Mouse (Mus musculus): Measurements from ENCODE around the gene Gcnt1. TPM values are rescaled to one million over a fixed set of nuclear protein-coding genes. Genes with fewer than 3 reads are reported as not detected.

Gene Gcnt1
- 2.6 and 2.7 TPM in 2 replicates for polyA plus RNA-seq (2015; fragmentation: Nextera tagmentation; extraction: Ambion mirVana)

- Histone ChIP-seq H3K4me3 (ENCODE audit: low read depth, low read length) (no peak within 1 kb of the TSS), H3K9ac (replicated peaks; ENCODE audit: low read depth) (no peak within 1 kb of the TSS), H3K4me1 (ENCODE audit: insufficient read depth, low read depth, low read length) (no peaks in the 10 kb centered on the region), H3K36me3 (ENCODE audit: insufficient read depth, low read length) (no peaks in the 10 kb centered on the region), H3K9me3 (ENCODE audit: low read length) (no peaks in the 10 kb centered on the region), H3K27me3 (replicated peaks; ENCODE audit: insufficient read depth, low read length) (no peaks in the 10 kb centered on the region), H3K4me2 (replicated peaks; ENCODE audit: low read depth, low read length) (no peak within 1 kb of the TSS), H3K27ac (ENCODE audit: low read length) (no peak within 1 kb of the TSS)
- no peak for ATAC-seq
- no peak for DNase-seq (ENCODE audit: low spot score)
- WGBS: 79% methylated on average over 3 of the region's 3 CpGs
- TF ChIP-seq CTCF (IDR thresholded peaks at IDR 0.05): no peak
- no peak for TF ChIP-seq EP300 (IDR thresholded peaks at IDR 0.05)
Measured at GRCm38 (mm10) chr19:17372701-17373100, at the start of gene Gcnt1. TSS of gene Gcnt1 (minus strand) at chr19:17372844.

- TF ChIP-seq EP300 (IDR thresholded peaks at IDR 0.05) (no peak), CTCF (IDR thresholded peaks at IDR 0.05) (no peak)
- 33% methylated on average over 1 of the region's 1 CpGs for WGBS
Measured at GRCm38 (mm10) chr19:17417855-17418254, 45.2 kb upstream of the Gcnt1 start.

GRCm38 (mm10) chr19:17412915-17413459 lies 40.3 kb upstream of the Gcnt1 start:
- H3K9me3 ChIP-seq (ENCODE audit: low read length): no peaks in the 10 kb centered on the region
- H3K4me1 ChIP-seq (ENCODE audit: insufficient read depth, low read depth, low read length): no peaks in the 10 kb centered on the region
- DNase-seq (ENCODE audit: low spot score) (no peak), ATAC-seq (no peak)
- H3K9ac ChIP-seq (replicated peaks; ENCODE audit: low read depth): no peak overlapping the region
- TF ChIP-seq CTCF (IDR thresholded peaks at IDR 0.05): no peak
- no peak for TF ChIP-seq EP300 (IDR thresholded peaks at IDR 0.05)
- no peaks in the 10 kb centered on the region for H3K27me3 ChIP-seq (replicated peaks; ENCODE audit: insufficient read depth, low read length)
- H3K4me2 ChIP-seq (replicated peaks; ENCODE audit: low read depth, low read length): no peak overlapping the region
- H3K36me3 ChIP-seq (ENCODE audit: insufficient read depth, low read length): no peaks in the 10 kb centered on the region
- H3K4me3 ChIP-seq (ENCODE audit: low read depth, low read length): no peak overlapping the region
- WGBS: 43% methylated on average over 4 of the region's 4 CpGs
- no peak overlapping the region for H3K27ac ChIP-seq (ENCODE audit: low read length)

More at GRCm38 (mm10) chr19:17417855-17418254, 45.2 kb upstream of the Gcnt1 start:
- H3K36me3 ChIP-seq (ENCODE audit: insufficient read depth, low read length): no peaks in the 10 kb centered on the region
- H3K4me1 ChIP-seq (ENCODE audit: insufficient read depth, low read depth, low read length): no peaks in the 10 kb centered on the region
- H3K4me3 ChIP-seq (ENCODE audit: low read depth, low read length): no peak overlapping the region
- no peaks in the 10 kb centered on the region for H3K9me3 ChIP-seq (ENCODE audit: low read length)
- no peak overlapping the region for H3K9ac ChIP-seq (replicated peaks; ENCODE audit: low read depth)
- H3K4me2 ChIP-seq (replicated peaks; ENCODE audit: low read depth, low read length): no peak overlapping the region
- no peaks in the 10 kb centered on the region for H3K27me3 ChIP-seq (replicated peaks; ENCODE audit: insufficient read depth, low read length)
- DNase-seq (ENCODE audit: low spot score) (no peak), ATAC-seq (no peak)
- H3K27ac ChIP-seq (ENCODE audit: low read length): no peak overlapping the region

GRCm38 (mm10) chr19:17410465-17411065 lies 37.9 kb upstream of the Gcnt1 start:
- Histone ChIP-seq H3K9me3 (ENCODE audit: low read length) (no peaks in the 10 kb centered on the region), H3K36me3 (ENCODE audit: insufficient read depth, low read length) (no peaks in the 10 kb centered on the region), H3K9ac (replicated peaks; ENCODE audit: low read depth) (no peak overlapping the region), H3K4me2 (replicated peaks; ENCODE audit: low read depth, low read length) (no peak overlapping the region), H3K4me1 (ENCODE audit: insufficient read depth, low read depth, low read length) (no peaks in the 10 kb centered on the region), H3K27me3 (replicated peaks; ENCODE audit: insufficient read depth, low read length) (no peaks in the 10 kb centered on the region), H3K4me3 (ENCODE audit: low read depth, low read length) (no peak overlapping the region), H3K27ac (ENCODE audit: low read length) (no peak overlapping the region)
- TF ChIP-seq CTCF (IDR thresholded peaks at IDR 0.05): no peak
- no peak for TF ChIP-seq EP300 (IDR thresholded peaks at IDR 0.05)
- 69% methylated on average over 5 of the region's 5 CpGs for WGBS
- DNase-seq (ENCODE audit: low spot score) (no peak), ATAC-seq (no peak)

GRCm38 (mm10) chr19:17409351-17409750 lies 36.7 kb upstream of the Gcnt1 start:
- H3K27ac ChIP-seq (ENCODE audit: low read length): no peak overlapping the region
- no peak for TF ChIP-seq EP300 (IDR thresholded peaks at IDR 0.05)
- WGBS: 54% methylated on average over 3 of the region's 3 CpGs

GRCm38 (mm10) chr19:17408591-17408990 lies 35.9 kb upstream of the Gcnt1 start:
- Histone ChIP-seq H3K4me1 (ENCODE audit: insufficient read depth, low read depth, low read length) (no peaks in the 10 kb centered on the region), H3K9me3 (ENCODE audit: low read length) (no peaks in the 10 kb centered on the region), H3K36me3 (ENCODE audit: insufficient read depth, low read length) (no peaks in the 10 kb centered on the region), H3K4me3 (ENCODE audit: low read depth, low read length) (no peak overlapping the region), H3K27ac (ENCODE audit: low read length) (no peak overlapping the region), H3K9ac (replicated peaks; ENCODE audit: low read depth) (no peak overlapping the region), H3K4me2 (replicated peaks; ENCODE audit: low read depth, low read length) (no peak overlapping the region), H3K27me3 (replicated peaks; ENCODE audit: insufficient read depth, low read length) (no peaks in the 10 kb centered on the region)
- DNase-seq (ENCODE audit: low spot score): no peak
- ATAC-seq: no peak
- no peak for TF ChIP-seq EP300 (IDR thresholded peaks at IDR 0.05)
- TF ChIP-seq CTCF (IDR thresholded peaks at IDR 0.05): no peak

More at GRCm38 (mm10) chr19:17409351-17409750, 36.7 kb upstream of the Gcnt1 start:
- H3K4me3 ChIP-seq (ENCODE audit: low read depth, low read length): no peak overlapping the region
- H3K4me1 ChIP-seq (ENCODE audit: insufficient read depth, low read depth, low read length): no peaks in the 10 kb centered on the region
- no peak overlapping the region for H3K4me2 ChIP-seq (replicated peaks; ENCODE audit: low read depth, low read length)
- ATAC-seq: no peak
- H3K9ac ChIP-seq (replicated peaks; ENCODE audit: low read depth): no peak overlapping the region
- no peaks in the 10 kb centered on the region for H3K27me3 ChIP-seq (replicated peaks; ENCODE audit: insufficient read depth, low read length)
- DNase-seq (ENCODE audit: low spot score): no peak
- H3K36me3 ChIP-seq (ENCODE audit: insufficient read depth, low read length): no peaks in the 10 kb centered on the region
- no peaks in the 10 kb centered on the region for H3K9me3 ChIP-seq (ENCODE audit: low read length)
